Mouse (Mus musculus) neural tube, embryonic 15.5 days (tissue): Measurements from ENCODE around the gene Ppp1r14d. TPM values are rescaled to one million over a fixed set of nuclear protein-coding genes. Genes with fewer than 3 reads are reported as not detected.
A peak's percentile ranks its signal among the peaks of the same experiment; 100 is the strongest.

Experiments used
- ATAC-seq: fragments of 200-750 bp; cut with Nextera tagmentation; 2 replicates; pipeline ENCODE4 v1.8.0; 2017; ENCODE audit warnings: mild to moderate bottlenecking, moderate TSS enrichment, moderate library complexity; ENCODE audit not compliant: low FRiP score
- H3K27ac ChIP-seq: fragments of 300-500 bp; sonication (generic); replicated peaks from 2 replicates; pipeline ENCODE4 v1.5.1; 2015; ENCODE audit warnings: mild to moderate bottlenecking, inconsistent platforms
- H3K27me3 ChIP-seq: fragments of 300-500 bp; sonication (generic); replicated peaks from 2 replicates; pipeline ENCODE4 v1.6.1; 2015; ENCODE audit warnings: inconsistent platforms
- H3K36me3 ChIP-seq: fragments of 300-500 bp; sonication (generic); 2 replicates; pipeline ENCODE4 v1.6.1; 2015; ENCODE audit warnings: inconsistent platforms
- H3K4me1 ChIP-seq: fragments of 300-500 bp; sonication (generic); 2 replicates; pipeline ENCODE4 v1.6.1; 2015; ENCODE audit warnings: inconsistent platforms
- H3K4me2 ChIP-seq: fragments of 300-500 bp; sonication (generic); 2 replicates; pipeline ENCODE4 v1.6.1; 2015; ENCODE audit warnings: inconsistent platforms, mild to moderate bottlenecking, moderate library complexity
- H3K4me3 ChIP-seq: fragments of 300-500 bp; sonication (generic); replicated peaks from 2 replicates; pipeline ENCODE4 v1.5.1; 2015; ENCODE audit warnings: mild to moderate bottlenecking, inconsistent platforms
- H3K9ac ChIP-seq: fragments of 300-500 bp; sonication (generic); replicated peaks from 2 replicates; pipeline ENCODE4 v1.6.1; 2015; ENCODE audit warnings: mild to moderate bottlenecking, inconsistent platforms
- H3K9me3 ChIP-seq: fragments of 300-500 bp; sonication (generic); replicated peaks from 2 replicates; pipeline ENCODE4 v1.6.1; 2016; ENCODE audit warnings: inconsistent platforms
- WGBS: fragments of 180-500 bp; shearing (Covaris S2); methylation state at CpG from one replicate; pipeline ENCODE4 v1.1.7; 2015; ENCODE audit warnings: mixed read lengths; 5-methylcytosine and 5-hydroxymethylcytosine counted together
- polyA plus RNA-seq: library from polyadenylated mRNA; unstranded; fragments of >200 nt; fragmentation: Nextera tagmentation; extraction: Ambion mirVana; gene quantifications from 2 replicates; pipeline ENCODE4 v1.2.1, GENCODE M21; 2015

Gene Ppp1r14d
- polyA plus RNA-seq, 1 experiment from 2014 or later, result not detected

GRCm38 (mm10) chr2:119236682-119237209, 7.0 kb upstream of the Ppp1r14d start:
- H3K9me3 ChIP-seq, result no peaks in the 10 kb centered on the region
- H3K36me3 ChIP-seq, result no peaks in the 10 kb centered on the region
- WGBS, result 6% methylated on average over 25 of the region's 25 CpGs

GRCm38 (mm10) chr2:119209176-119209507, 20.6 kb downstream of the Ppp1r14d start:
- H3K36me3 ChIP-seq, result peaks cover 23% of the 10 kb centered on the region
- H3K9ac ChIP-seq, result peak overlapping the region; percentile 76
- H3K27ac ChIP-seq, result peak overlapping the region; percentile 87
- no peak; the same call in 1 of the 2 replicates for ATAC-seq
- peak overlapping the region; percentile 84 for H3K4me3 ChIP-seq
- H3K9me3 ChIP-seq, result no peaks in the 10 kb centered on the region
- peaks cover 30% of the 10 kb centered on the region for H3K4me1 ChIP-seq
- no peaks in the 10 kb centered on the region for H3K27me3 ChIP-seq
- peak overlapping the region; percentile 63 for H3K4me2 ChIP-seq
- WGBS, result 2% methylated on average over 13 of the region's 13 CpGs

More at GRCm38 (mm10) chr2:119236682-119237209, 7.0 kb upstream of the Ppp1r14d start:
- H3K27me3 ChIP-seq, result peaks cover 64% of the 10 kb centered on the region
- peak overlapping the region; percentile 57 for H3K4me2 ChIP-seq
- H3K9ac ChIP-seq, result 0 out of 2 replicates have a peak overlapping the region, but pooled peaks have one; percentile 8
- ATAC-seq, result no peak
- H3K4me1 ChIP-seq, result peaks cover 14% of the 10 kb centered on the region
- H3K4me3 ChIP-seq, result peak overlapping the region; percentile 36
- no peak overlapping the region for H3K27ac ChIP-seq

DNA sequence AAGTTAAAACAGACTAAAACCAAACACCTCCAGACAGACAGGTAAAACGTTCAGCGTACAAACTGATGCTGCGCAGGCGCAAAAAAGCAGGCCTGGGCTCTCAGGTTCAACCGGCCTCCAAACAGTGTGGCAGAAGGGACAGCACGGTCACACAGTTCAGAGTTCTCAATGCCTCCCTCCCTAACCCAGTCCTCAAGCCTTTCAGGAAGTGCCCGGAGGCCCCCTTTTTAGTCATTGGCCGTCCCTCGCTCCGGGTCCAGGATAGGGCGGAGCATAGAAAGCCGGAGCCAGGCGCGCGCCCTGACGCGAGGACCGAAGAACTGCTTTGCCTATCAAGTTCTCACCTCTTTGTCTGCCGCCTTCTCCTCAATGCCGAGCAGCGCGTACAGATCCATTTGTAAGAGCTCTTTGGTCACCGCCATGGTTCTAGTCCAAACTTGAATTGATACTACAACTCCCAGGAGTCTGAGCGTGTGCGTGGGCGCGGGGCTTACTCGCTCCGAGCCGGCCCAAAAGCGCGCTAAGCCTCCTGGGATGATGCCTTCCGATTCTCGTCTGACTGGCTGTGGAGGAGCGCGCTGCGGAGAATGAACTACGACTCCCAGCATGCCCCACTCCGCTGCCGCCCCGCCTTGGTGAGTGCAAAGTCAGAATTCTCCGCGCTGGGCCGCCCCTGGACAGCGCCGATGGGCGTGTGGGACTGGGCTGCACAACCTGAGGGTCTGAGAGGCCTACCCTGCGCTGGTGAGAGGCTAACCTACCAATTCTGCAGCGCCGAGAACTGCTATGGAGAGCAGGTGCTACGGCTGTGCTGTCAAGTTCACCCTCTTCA, 21.1 kb downstream of the Ppp1r14d start, which contains the start of the genes Zfyve19 and Dnajc17:
TSS of gene Zfyve19 (plus strand) at position 274 of the 832 bp plus-strand sequence.
TSS of gene Dnajc17 (minus strand) at position 452 of the 832 bp plus-strand sequence.
- H3K4me2 ChIP-seq, result peak within 1 kb of the TSS; percentile 69
- H3K4me1 ChIP-seq, result peaks cover 30% of the 10 kb centered on the region
- H3K4me3 ChIP-seq, result peak within 1 kb of the TSS; percentile 84
- peak within 1 kb of the TSS; percentile 87 for H3K27ac ChIP-seq
- peak within 1 kb of the TSS; percentile 76 for H3K9ac ChIP-seq
- ATAC-seq, result peak; percentile 96
- peaks cover 23% of the 10 kb centered on the region for H3K36me3 ChIP-seq
- H3K27me3 ChIP-seq, result no peaks in the 10 kb centered on the region
- under 1% methylated on average over 51 of the region's 51 CpGs for WGBS
- H3K9me3 ChIP-seq, result no peaks in the 10 kb centered on the region

DNA sequence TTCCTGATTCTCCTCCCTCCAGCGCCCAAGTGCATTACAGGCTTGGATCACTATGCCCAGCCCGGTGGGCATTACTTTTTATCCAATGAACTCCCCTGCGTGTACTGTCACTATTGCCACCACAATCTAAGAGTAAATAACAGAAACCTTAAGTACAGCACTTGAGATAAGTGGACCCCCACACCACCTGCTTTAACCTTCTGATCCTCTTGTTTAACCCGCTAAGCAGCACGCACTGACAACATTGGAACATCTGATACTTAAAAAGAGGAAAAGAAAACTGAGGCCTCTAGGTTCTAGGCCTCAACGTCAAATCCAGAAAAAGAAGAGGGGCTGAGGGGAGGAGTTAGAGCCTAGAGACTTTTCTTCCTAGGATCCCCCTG, 21.8 kb downstream of the Ppp1r14d start:
- H3K4me3 ChIP-seq, result peak overlapping the region; percentile 84
- ATAC-seq, result peak; percentile 0
- no peaks in the 10 kb centered on the region for H3K9me3 ChIP-seq
- 26% methylated on average over 6 of the region's 6 CpGs for WGBS
- peaks cover 34% of the 10 kb centered on the region for H3K4me1 ChIP-seq
- peak overlapping the region; percentile 87 for H3K27ac ChIP-seq
- H3K27me3 ChIP-seq, result no peaks in the 10 kb centered on the region
- peak overlapping the region; percentile 69 for H3K4me2 ChIP-seq
- peaks cover 19% of the 10 kb centered on the region for H3K36me3 ChIP-seq
- peak overlapping the region; percentile 65 for H3K9ac ChIP-seq

DNA sequence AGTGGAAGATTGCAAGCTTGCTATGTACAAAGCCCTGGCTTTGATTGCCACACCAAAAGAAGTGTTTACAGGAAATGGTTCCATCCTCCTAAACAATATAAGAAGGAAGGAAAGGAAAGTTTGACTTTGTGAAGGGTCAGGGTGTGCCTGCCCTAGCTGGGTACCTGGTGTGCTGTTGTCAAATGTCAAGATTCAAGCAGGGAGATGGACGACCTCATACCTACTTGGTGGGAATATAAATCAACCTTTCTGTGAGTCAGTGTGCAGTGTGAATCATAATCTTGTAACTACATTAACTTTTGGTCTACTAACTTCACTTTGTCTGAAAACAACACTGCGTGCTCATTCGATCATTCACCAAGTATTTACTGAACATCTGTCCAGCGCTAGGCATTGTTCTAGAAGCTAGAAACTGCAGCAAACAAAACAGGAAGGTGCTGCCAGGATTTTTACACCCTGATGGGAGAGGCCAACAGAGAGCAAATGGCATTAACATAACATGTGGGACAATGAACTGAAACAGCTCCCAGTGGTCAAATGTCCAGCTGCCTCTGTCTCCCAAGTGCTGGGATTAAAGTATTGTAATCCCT, 25.7 kb downstream of the Ppp1r14d start:
- no peak for ATAC-seq

DNA sequence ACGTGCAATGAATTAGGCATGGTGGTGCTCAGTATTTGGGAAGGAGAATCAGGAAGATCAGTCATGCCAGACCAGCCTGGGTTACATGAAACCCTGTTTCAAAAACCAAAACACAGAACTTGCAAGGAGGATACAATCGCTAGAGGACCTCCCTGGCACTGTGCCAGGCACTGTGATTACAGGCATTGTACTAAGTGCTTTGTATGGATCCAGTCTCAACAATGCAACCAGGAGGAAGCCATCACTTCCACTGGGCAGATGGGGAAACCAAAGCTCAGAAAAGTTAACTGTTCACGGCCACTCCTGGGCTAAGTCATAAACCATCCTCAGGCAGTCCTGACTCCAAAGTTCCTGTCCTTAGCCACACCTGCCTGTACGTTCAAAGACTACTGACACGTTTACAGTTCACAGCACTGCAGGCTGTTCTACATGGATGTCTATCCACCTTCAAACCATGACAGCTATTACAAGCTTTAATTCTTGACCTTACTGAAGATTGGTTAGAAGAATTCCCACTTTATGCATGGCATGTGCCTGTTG, 26.7 kb downstream of the Ppp1r14d start:
- Histone ChIP-seq H3K9ac (no peak overlapping the region), H3K9me3 (no peaks in the 10 kb centered on the region), H3K4me1 (peaks cover 32% of the 10 kb centered on the region), H3K4me3 (no peak overlapping the region), H3K36me3 (no peaks in the 10 kb centered on the region), H3K27me3 (no peaks in the 10 kb centered on the region), H3K27ac (no peak overlapping the region), H3K4me2 (no peak overlapping the region)
- WGBS, result 53% methylated on average over 5 of the region's 5 CpGs
- no peak for ATAC-seq

More for the DNA sequence above, 25.7 kb downstream of the Ppp1r14d start:
- Histone ChIP-seq H3K9ac (no peak overlapping the region), H3K27me3 (no peaks in the 10 kb centered on the region), H3K9me3 (no peaks in the 10 kb centered on the region), H3K36me3 (no peaks in the 10 kb centered on the region), H3K4me2 (no peak overlapping the region), H3K27ac (no peak overlapping the region), H3K4me1 (peaks cover 26% of the 10 kb centered on the region), H3K4me3 (no peak overlapping the region)
- 75% methylated on average over 4 of the region's 4 CpGs for WGBS

GRCm38 (mm10) chr2:119198934-119199333, 30.8 kb downstream of the Ppp1r14d start:
- Histone ChIP-seq H3K9ac (no peak overlapping the region), H3K36me3 (no peaks in the 10 kb centered on the region), H3K9me3 (no peaks in the 10 kb centered on the region), H3K4me3 (no peak overlapping the region), H3K4me2 (no peak overlapping the region), H3K27me3 (no peaks in the 10 kb centered on the region), H3K27ac (no peak overlapping the region), H3K4me1 (peaks cover 19% of the 10 kb centered on the region)
- 57% methylated on average over 3 of the region's 3 CpGs for WGBS
- no peak for ATAC-seq

DNA sequence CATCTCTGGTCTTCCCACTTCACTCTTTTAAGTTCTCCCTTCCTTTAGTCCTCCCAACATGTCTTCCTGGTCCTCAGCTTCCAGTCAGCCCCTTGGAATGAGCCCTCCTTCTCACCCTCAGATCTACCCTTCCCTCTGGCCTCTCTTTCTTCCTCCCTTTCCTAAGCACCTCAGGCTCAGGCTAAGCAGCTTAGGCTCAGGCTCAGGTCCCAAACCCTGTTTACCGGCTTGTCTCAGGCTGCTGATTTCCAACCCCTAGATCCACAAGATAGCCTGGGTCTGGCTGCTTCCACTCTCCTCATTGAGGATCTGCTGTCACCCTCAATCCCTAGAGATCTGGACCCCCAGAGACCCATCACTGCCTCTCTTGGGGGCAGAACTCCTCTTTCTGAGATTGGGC, 31.7 kb downstream of the Ppp1r14d start:
- 70% methylated on average over 1 of the region's 1 CpGs for WGBS

GRCm38 (mm10) chr2:119197493-119197892, 32.2 kb downstream of the Ppp1r14d start:
- ATAC-seq, result no peak
- Histone ChIP-seq H3K4me3 (no peak overlapping the region), H3K36me3 (no peaks in the 10 kb centered on the region), H3K4me1 (peaks cover 13% of the 10 kb centered on the region), H3K4me2 (no peak overlapping the region), H3K27me3 (no peaks in the 10 kb centered on the region), H3K27ac (no peak overlapping the region), H3K9ac (no peak overlapping the region), H3K9me3 (no peaks in the 10 kb centered on the region)
- WGBS, result 87% methylated on average over 1 of the region's 1 CpGs

More for the DNA sequence above, 31.7 kb downstream of the Ppp1r14d start:
- Histone ChIP-seq H3K4me1 (peaks cover 16% of the 10 kb centered on the region), H3K4me2 (no peak overlapping the region), H3K9ac (no peak overlapping the region), H3K27ac (no peak overlapping the region), H3K9me3 (no peaks in the 10 kb centered on the region), H3K4me3 (no peak overlapping the region), H3K36me3 (no peaks in the 10 kb centered on the region), H3K27me3 (no peaks in the 10 kb centered on the region)
- ATAC-seq, result no peak

- no peak for ATAC-seq
- H3K4me1 ChIP-seq, result peaks cover 13% of the 10 kb centered on the region
- H3K27ac ChIP-seq, result no peak overlapping the region
- WGBS, result 40% methylated on average over 4 of the region's 4 CpGs
- H3K9ac ChIP-seq, result no peak overlapping the region
- H3K36me3 ChIP-seq, result no peaks in the 10 kb centered on the region
- no peak overlapping the region for H3K4me2 ChIP-seq
- no peaks in the 10 kb centered on the region for H3K27me3 ChIP-seq
- no peak overlapping the region for H3K4me3 ChIP-seq
- no peaks in the 10 kb centered on the region for H3K9me3 ChIP-seq
These were observed 33.2 kb downstream of the Ppp1r14d start for GRCm38 (mm10) chr2:119196316-119197108.

- H3K27ac ChIP-seq, result no peak overlapping the region
- no peak for ATAC-seq
These were observed 35.6 kb downstream of the Ppp1r14d start for GRCm38 (mm10) chr2:119194140-119194539.

More at GRCm38 (mm10) chr2:119194140-119194539, 35.6 kb downstream of the Ppp1r14d start:
- 88% methylated on average over 5 of the region's 5 CpGs for WGBS
- no peak overlapping the region for H3K4me2 ChIP-seq
- H3K27me3 ChIP-seq, result no peaks in the 10 kb centered on the region
- H3K36me3 ChIP-seq, result no peaks in the 10 kb centered on the region
- H3K9ac ChIP-seq, result no peak overlapping the region
- H3K4me3 ChIP-seq, result no peak overlapping the region
- no peaks in the 10 kb centered on the region for H3K9me3 ChIP-seq
- peaks cover 18% of the 10 kb centered on the region for H3K4me1 ChIP-seq
